Mouse (Mus musculus): ENCODE measurements at regions not wholly inside any gene's neighbourhood (a gene's known extent, or its start where the extent isn't known, plus 50 kb on each side); places are given as distances from the start of the nearest gene placed in this dataset.

DNA sequence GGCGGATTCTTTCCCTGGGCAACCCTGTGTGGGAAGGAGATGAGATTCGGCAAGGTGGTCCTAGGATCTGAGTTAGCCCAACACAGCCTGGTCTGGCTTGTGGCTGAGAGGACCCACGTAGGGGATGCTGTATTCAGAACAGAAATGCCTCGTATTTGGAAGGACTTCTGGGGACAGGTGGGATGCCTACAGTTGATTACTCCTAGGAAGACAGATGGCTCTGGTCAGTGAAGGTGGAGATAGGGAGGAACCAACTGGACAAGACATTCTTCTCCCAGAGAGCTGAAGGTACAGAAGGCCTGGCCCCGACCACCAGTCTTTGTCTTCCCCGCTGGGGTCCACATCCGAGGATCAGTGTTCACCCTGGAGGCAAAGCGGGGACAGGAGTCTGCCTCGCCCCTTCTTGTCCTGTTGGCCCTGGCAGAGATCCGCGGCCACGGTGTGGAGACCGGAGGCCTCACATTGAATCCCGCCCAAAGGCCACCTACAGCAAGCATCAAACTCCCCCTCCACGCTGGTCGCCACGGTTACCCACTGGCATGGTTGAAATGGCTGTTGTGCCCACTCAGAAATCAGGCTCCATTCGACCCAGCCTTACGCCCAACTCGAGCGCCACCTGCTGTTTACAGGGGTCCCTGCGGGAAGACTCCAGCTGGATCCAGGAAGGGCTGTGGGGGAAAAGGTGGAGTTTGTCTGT lies 182.4 kb downstream of the Cdc5l start:
- Histone ChIP-seq H3K4me2 (replicated peaks) (peak overlapping the region; percentile 46), H3K27ac (no peak overlapping the region), H3K4me1 (peaks cover 6% of the 10 kb centered on the region; the same call in 1 of the 2 replicates), H3K36me3 (no peaks in the 10 kb centered on the region), H3K27me3 (replicated peaks) (no peaks in the 10 kb centered on the region; the same call in 1 of the 2 replicates), H3K4me3 (no peak overlapping the region), H3K9me3 (no peaks in the 10 kb centered on the region), H3K9ac (no peak overlapping the region)
- WGBS = 25% methylated on average over 22 of the region's 22 CpGs
- ATAC-seq (ENCODE audit: low FRiP score, low read depth) = peak; percentile 73

DNA sequence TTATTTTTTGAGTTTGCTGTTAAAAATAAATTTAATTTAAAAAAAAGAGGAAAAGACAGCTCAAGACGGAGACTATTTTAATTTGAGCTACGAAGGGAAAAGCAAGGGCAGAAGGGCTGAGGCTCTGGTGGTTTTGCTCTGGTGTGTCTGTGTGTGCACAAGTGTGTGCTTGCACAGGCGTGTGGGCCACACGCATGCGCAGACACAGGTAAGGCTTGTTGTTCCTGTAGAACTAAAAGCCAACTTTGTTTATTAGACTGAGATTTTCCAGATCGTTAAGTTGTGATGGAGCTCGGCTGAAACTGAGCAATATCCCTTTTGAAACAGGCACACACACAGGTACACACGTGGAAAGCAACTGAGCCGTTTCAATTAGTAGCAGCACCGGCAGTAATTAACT lies 183.1 kb downstream of the Cdc5l start:
- 75% methylated on average over 10 of the region's 10 CpGs for WGBS
- H3K36me3 ChIP-seq = no peaks in the 10 kb centered on the region
- H3K27ac ChIP-seq = no peak overlapping the region
- no peak overlapping the region for H3K9ac ChIP-seq
- H3K4me2 ChIP-seq (replicated peaks) = no peak overlapping the region
- no peak for ATAC-seq (ENCODE audit: low FRiP score, low read depth)
- no peak overlapping the region for H3K4me3 ChIP-seq
- H3K9me3 ChIP-seq = no peaks in the 10 kb centered on the region
- H3K27me3 ChIP-seq (replicated peaks) = no peaks in the 10 kb centered on the region; the same call in 1 of the 2 replicates
- peaks cover 6% of the 10 kb centered on the region; the same call in 1 of the 2 replicates for H3K4me1 ChIP-seq

DNA sequence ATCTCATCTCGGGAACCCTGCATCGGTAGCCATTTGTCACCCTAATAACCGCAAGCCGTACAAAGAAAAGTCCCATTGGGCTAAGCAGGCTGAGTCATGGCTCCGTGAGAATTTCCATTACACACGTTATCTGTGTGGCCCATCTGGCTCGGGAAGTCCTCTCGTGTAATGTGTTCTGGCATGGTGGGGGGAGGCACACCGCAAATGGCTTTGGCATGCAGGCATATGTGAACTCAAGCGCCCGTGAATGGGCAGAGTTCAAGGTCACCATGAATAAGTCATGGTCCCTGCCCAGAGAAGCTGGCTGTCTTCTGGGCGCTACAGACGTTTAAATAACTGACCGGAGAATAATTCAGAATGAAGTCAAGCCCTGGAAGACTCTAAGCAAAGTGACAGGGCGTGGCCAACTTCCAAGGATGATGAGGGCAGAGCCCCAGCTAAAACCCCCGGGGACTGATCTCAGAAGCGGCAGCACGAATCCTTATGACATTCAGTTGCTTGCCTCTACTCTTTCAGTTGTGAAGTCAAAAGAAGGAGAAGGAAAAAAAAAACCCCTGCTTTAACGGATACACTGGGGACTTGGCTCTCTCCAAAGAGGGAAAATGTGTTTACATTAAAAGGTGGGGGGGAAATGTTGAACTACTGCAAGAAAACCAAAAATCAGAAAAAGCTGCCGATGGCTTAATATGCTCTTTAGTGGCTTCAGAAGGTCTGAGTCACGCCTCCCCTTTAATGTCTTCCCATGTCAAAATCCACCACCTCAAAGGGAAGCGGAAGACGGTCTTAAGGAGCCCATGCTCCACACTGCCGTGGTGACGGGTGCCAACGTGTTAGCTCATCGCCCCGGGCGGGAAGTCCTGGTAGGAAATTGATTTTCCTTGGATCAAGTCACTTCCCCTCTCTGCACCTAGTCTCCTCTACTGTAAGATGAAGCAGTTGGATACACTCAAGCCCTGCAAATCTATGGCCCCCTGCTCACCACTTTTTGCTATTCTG lies 186.1 kb downstream of the Cdc5l start:
- Histone ChIP-seq H3K9me3 (no peaks in the 10 kb centered on the region), H3K4me2 (replicated peaks) (no peak overlapping the region), H3K9ac (no peak overlapping the region), H3K4me1 (no peaks in the 10 kb centered on the region; the same call in 1 of the 2 replicates), H3K27me3 (replicated peaks) (no peaks in the 10 kb centered on the region), H3K4me3 (no peak overlapping the region), H3K27ac (no peak overlapping the region), H3K36me3 (no peaks in the 10 kb centered on the region)
- WGBS = 74% methylated on average over 29 of the region's 29 CpGs
- ATAC-seq (ENCODE audit: low FRiP score, low read depth) = no peak

DNA sequence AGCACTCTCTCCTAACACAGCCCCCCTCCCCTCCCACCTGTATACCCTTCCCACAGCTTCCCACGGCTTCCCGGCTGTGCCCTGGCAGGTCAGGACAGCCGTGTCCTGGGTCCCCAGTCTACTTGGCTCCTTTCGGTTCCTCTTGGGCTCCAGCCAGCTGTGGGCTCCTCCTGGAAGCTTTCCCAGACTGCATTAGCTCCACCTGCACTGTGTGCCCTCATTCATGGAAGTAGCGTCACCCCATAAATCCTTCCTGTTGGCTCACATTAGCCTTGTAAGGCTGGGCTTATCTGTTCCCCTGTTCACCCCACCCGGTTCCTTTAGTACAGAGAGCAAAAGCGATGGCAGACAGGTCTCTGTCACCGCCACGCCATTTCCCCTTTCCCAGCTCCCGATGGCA lies 188.7 kb downstream of the Cdc5l start:
- H3K4me1 ChIP-seq = no peaks in the 10 kb centered on the region
- no peaks in the 10 kb centered on the region for H3K9me3 ChIP-seq
- H3K4me2 ChIP-seq (replicated peaks) = no peak overlapping the region
- no peaks in the 10 kb centered on the region for H3K27me3 ChIP-seq (replicated peaks)
- H3K4me3 ChIP-seq = no peak overlapping the region
- no peak overlapping the region for H3K27ac ChIP-seq
- no peak for ATAC-seq (ENCODE audit: low FRiP score, low read depth)
- no peaks in the 10 kb centered on the region for H3K36me3 ChIP-seq
- H3K9ac ChIP-seq = no peak overlapping the region
- WGBS = 80% methylated on average over 10 of the region's 10 CpGs

GRCm38 (mm10) chr17:45243103-45243502 lies 190.4 kb downstream of the Cdc5l start:
- Histone ChIP-seq H3K4me3 (no peak overlapping the region), H3K4me1 (no peaks in the 10 kb centered on the region), H3K36me3 (no peaks in the 10 kb centered on the region), H3K27me3 (replicated peaks) (no peaks in the 10 kb centered on the region), H3K9me3 (no peaks in the 10 kb centered on the region), H3K27ac (no peak overlapping the region), H3K9ac (no peak overlapping the region), H3K4me2 (replicated peaks) (no peak overlapping the region)
- WGBS = 79% methylated on average over 7 of the region's 7 CpGs
- ATAC-seq (ENCODE audit: low FRiP score, low read depth) = no peak

- H3K4me3 ChIP-seq = no peak overlapping the region
- 91% methylated on average over 6 of the region's 6 CpGs for WGBS
- H3K4me1 ChIP-seq = no peaks in the 10 kb centered on the region
- H3K4me2 ChIP-seq (replicated peaks) = no peak overlapping the region
- no peak for ATAC-seq (ENCODE audit: low FRiP score, low read depth)
- no peaks in the 10 kb centered on the region for H3K9me3 ChIP-seq
- no peak overlapping the region for H3K27ac ChIP-seq
- H3K27me3 ChIP-seq (replicated peaks) = no peaks in the 10 kb centered on the region
- no peaks in the 10 kb centered on the region for H3K36me3 ChIP-seq
- no peak overlapping the region for H3K9ac ChIP-seq
Observed at GRCm38 (mm10) chr17:45242076-45242475, 191.5 kb downstream of the Cdc5l start.

GRCm38 (mm10) chr17:45240963-45241543 lies 192.5 kb downstream of the Cdc5l start:
- Histone ChIP-seq H3K27ac (no peak overlapping the region), H3K4me2 (replicated peaks) (no peak overlapping the region), H3K9me3 (no peaks in the 10 kb centered on the region), H3K4me3 (no peak overlapping the region), H3K27me3 (replicated peaks) (no peaks in the 10 kb centered on the region), H3K9ac (no peak overlapping the region), H3K4me1 (no peaks in the 10 kb centered on the region), H3K36me3 (no peaks in the 10 kb centered on the region)
- no peak for ATAC-seq (ENCODE audit: low FRiP score, low read depth)
- WGBS = 22% methylated on average over 7 of the region's 7 CpGs

DNA sequence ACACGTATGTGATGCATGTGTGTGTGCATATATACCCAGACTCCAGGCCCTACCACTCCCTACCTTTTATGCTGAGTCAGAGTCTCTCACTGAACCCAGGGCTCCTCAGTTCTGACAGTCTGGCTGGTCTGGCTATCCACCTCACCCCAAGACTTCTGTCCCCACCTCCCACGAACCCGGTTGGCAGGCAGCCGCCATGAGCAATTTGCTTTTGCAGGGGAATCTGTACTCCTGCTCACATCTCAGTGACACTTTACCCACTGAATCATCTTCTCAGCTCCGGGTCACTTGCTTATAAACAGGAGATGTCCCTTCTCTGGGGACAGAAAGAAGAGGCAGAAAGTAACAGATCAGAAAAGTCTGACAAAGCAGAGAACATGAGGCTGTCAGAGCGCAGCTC lies 193.0 kb downstream of the Cdc5l start:
- no peak for ATAC-seq (ENCODE audit: low FRiP score, low read depth)
- 59% methylated on average over 6 of the region's 6 CpGs for WGBS
- no peaks in the 10 kb centered on the region for H3K27me3 ChIP-seq (replicated peaks)

GRCm38 (mm10) chr17:45237246-45237645 lies 196.3 kb downstream of the Cdc5l start:
- Histone ChIP-seq H3K9me3 (no peaks in the 10 kb centered on the region), H3K27ac (no peak overlapping the region), H3K36me3 (no peaks in the 10 kb centered on the region), H3K9ac (no peak overlapping the region), H3K4me1 (no peaks in the 10 kb centered on the region; the same call in 1 of the 2 replicates), H3K4me2 (replicated peaks) (no peak overlapping the region), H3K4me3 (no peak overlapping the region), H3K27me3 (replicated peaks) (no peaks in the 10 kb centered on the region)
- no peak for ATAC-seq (ENCODE audit: low FRiP score, low read depth)
- 86% methylated on average over 1 of the region's 1 CpGs for WGBS

More for the DNA sequence above, 193.0 kb downstream of the Cdc5l start:
- H3K4me2 ChIP-seq (replicated peaks) = no peak overlapping the region
- no peak overlapping the region for H3K4me3 ChIP-seq
- H3K9ac ChIP-seq = no peak overlapping the region
- no peaks in the 10 kb centered on the region for H3K4me1 ChIP-seq
- H3K9me3 ChIP-seq = no peaks in the 10 kb centered on the region
- no peaks in the 10 kb centered on the region for H3K36me3 ChIP-seq
- H3K27ac ChIP-seq = no peak overlapping the region

- no peaks in the 10 kb centered on the region; the same call in 1 of the 2 replicates for H3K4me1 ChIP-seq
- WGBS = 88% methylated on average over 7 of the region's 7 CpGs
- H3K4me3 ChIP-seq = no peak overlapping the region
- no peaks in the 10 kb centered on the region for H3K27me3 ChIP-seq (replicated peaks)
- no peaks in the 10 kb centered on the region for H3K9me3 ChIP-seq
- H3K9ac ChIP-seq = no peak overlapping the region
- H3K36me3 ChIP-seq = no peaks in the 10 kb centered on the region
- ATAC-seq (ENCODE audit: low FRiP score, low read depth) = no peak
- no peak overlapping the region for H3K4me2 ChIP-seq (replicated peaks)
- no peak overlapping the region for H3K27ac ChIP-seq
Observed at GRCm38 (mm10) chr17:45235401-45235800, 198.1 kb downstream of the Cdc5l start.

- no peak overlapping the region for H3K4me3 ChIP-seq
- H3K9me3 ChIP-seq = no peaks in the 10 kb centered on the region
- no peak overlapping the region for H3K9ac ChIP-seq
- H3K27me3 ChIP-seq (replicated peaks) = no peaks in the 10 kb centered on the region
- no peaks in the 10 kb centered on the region for H3K36me3 ChIP-seq
- ATAC-seq (ENCODE audit: low FRiP score, low read depth) = no peak
- H3K27ac ChIP-seq = no peak overlapping the region
- no peaks in the 10 kb centered on the region; the same call in 1 of the 2 replicates for H3K4me1 ChIP-seq
- 70% methylated on average over 5 of the region's 5 CpGs for WGBS
- H3K4me2 ChIP-seq (replicated peaks) = no peak overlapping the region
Observed at GRCm38 (mm10) chr17:45232874-45233273, 200.7 kb downstream of the Cdc5l start.

- Histone ChIP-seq H3K27me3 (replicated peaks) (no peaks in the 10 kb centered on the region), H3K4me2 (replicated peaks) (no peak overlapping the region), H3K4me1 (peaks cover 11% of the 10 kb centered on the region), H3K9me3 (no peaks in the 10 kb centered on the region), H3K36me3 (no peaks in the 10 kb centered on the region), H3K9ac (no peak overlapping the region), H3K4me3 (no peak overlapping the region), H3K27ac (no peak overlapping the region)
- no peak for ATAC-seq (ENCODE audit: low FRiP score, low read depth)
- WGBS = 0% methylated on average over 1 of the region's 1 CpGs
Observed at GRCm38 (mm10) chr17:45227190-45227589, 206.3 kb downstream of the Cdc5l start.
